Mouse (Mus musculus) G1E (cell line): ENCODE data around the gene Adk. TPM values are rescaled to one million over a fixed set of nuclear protein-coding genes. Genes with fewer than 3 reads are reported as not detected.

Experiments used
- ATAC-seq: 2 replicates; pipeline ENCODE4 v1.8.0; 2016; ENCODE audit warnings: mild to moderate bottlenecking; ENCODE audit not compliant: insufficient number of reproducible peaks, poor library complexity, low FRiP score, severe bottlenecking; ENCODE audit errors: extremely low read depth
- DNase-seq: peaks from one replicate; pipeline ENCODE4 v3.0.0; 2012; ENCODE audit warnings: low spot score
- H3K27me3 ChIP-seq: 2 replicates; pipeline ENCODE4 v1.6.1; 2012; ENCODE audit warnings: mild to moderate bottlenecking, low read length, inconsistent platforms; ENCODE audit not compliant: insufficient read depth
- H3K36me3 ChIP-seq: replicated peaks from 2 replicates; pipeline ENCODE3; 2012; ENCODE audit warnings: mild to moderate bottlenecking, inconsistent platforms
- H3K4me1 ChIP-seq: 2 replicates; pipeline ENCODE4 v1.6.1; 2012; ENCODE audit warnings: low read depth, low read length, inconsistent platforms, mixed read lengths; ENCODE audit not compliant: insufficient read depth
- H3K4me3 ChIP-seq: 2 replicates; pipeline ENCODE4 v1.5.1; 2012; ENCODE audit warnings: low read depth, mild to moderate bottlenecking, inconsistent platforms, low read length, moderate library complexity, mixed read lengths
- H3K9me3 ChIP-seq: replicated peaks from 2 replicates; pipeline ENCODE4 v1.6.1; 2012; ENCODE audit warnings: inconsistent platforms
- CTCF ChIP-seq: IDR thresholded peaks from 2 replicates; pipeline ENCODE4 v1.5.1; 2012; ENCODE audit warnings: low read depth, low read length, inconsistent platforms, mixed read lengths
- GATA1 ChIP-seq: IDR thresholded peaks from 2 replicates; pipeline ENCODE4 v1.6.1; 2012; ENCODE audit warnings: borderline replicate concordance, low read length, inconsistent platforms, mixed read lengths
- GATA2 ChIP-seq: IDR thresholded peaks from 2 replicates; pipeline ENCODE4 v1.6.1; 2012; ENCODE audit warnings: low read depth, low read length, inconsistent platforms, borderline replicate concordance
- POLR2AphosphoS5 ChIP-seq: IDR thresholded peaks from 2 replicates; pipeline ENCODE4 v1.6.1; 2012; ENCODE audit warnings: low read depth, low read length, inconsistent platforms; ENCODE audit not compliant: insufficient replicate concordance
- TAL1 ChIP-seq: conservative IDR thresholded peaks from 2 replicates; pipeline ENCODE4 v1.6.1; 2012; ENCODE audit warnings: low read depth, low read length, inconsistent platforms, mixed read lengths
- polyA plus RNA-seq: library from polyadenylated mRNA; stranded (reverse); fragments of >175 nt; gene quantifications from 2 replicates; pipeline ENCODE4 v1.2.3, GENCODE M21; 2012
- total RNA-seq, 2 experiments: library from RNA; stranded (forward) in 1 of 2; stranded (reverse) in 1 of 2; fragments of 200-1000 nt in 1 of 2; fragments of >200 nt in 1 of 2; fragmentation: Nextera tagmentation in 1 of 2; gene quantifications; 2 replicates each; pipeline ENCODE4 v1.2.3; 2014 to 2017

Gene Adk
- total and polyA plus RNA-seq, 3 experiments = 20.8 to 547 (median 489) TPM

- H3K9me3 ChIP-seq = no peaks in the 10 kb centered on the region
- no peaks in the 10 kb centered on the region for H3K4me1 ChIP-seq
- H3K36me3 ChIP-seq = peaks cover 84% of the 10 kb centered on the region
- TF ChIP-seq GATA2 (no peak), POLR2AphosphoS5 (no peak), CTCF (no peak), GATA1 (no peak), TAL1 (no peak)
- no peak overlapping the region for H3K4me3 ChIP-seq
- DNase-seq (no peak), ATAC-seq (no peak)
- H3K27me3 ChIP-seq = no peaks in the 10 kb centered on the region
Observed at GRCm38 (mm10) chr14:21440526-21440925, 388.2 kb downstream of the Adk start.

- no peaks in the 10 kb centered on the region for H3K9me3 ChIP-seq
Observed at GRCm38 (mm10) chr14:21441772-21442533, 389.6 kb downstream of the Adk start.

GRCm38 (mm10) chr14:21452581-21452980 lies 400.2 kb downstream of the Adk start:
- Histone ChIP-seq H3K27me3 (no peaks in the 10 kb centered on the region), H3K4me3 (no peak overlapping the region), H3K36me3 (peaks cover 55% of the 10 kb centered on the region), H3K9me3 (no peaks in the 10 kb centered on the region), H3K4me1 (no peaks in the 10 kb centered on the region)
- ATAC-seq = no peak
- no peak for DNase-seq
- no peak for TF ChIP-seq POLR2AphosphoS5
- no peak for TF ChIP-seq TAL1
- no peak for TF ChIP-seq CTCF

More at GRCm38 (mm10) chr14:21441772-21442533, 389.6 kb downstream of the Adk start:
- Histone ChIP-seq H3K27me3 (no peaks in the 10 kb centered on the region), H3K4me3 (no peak overlapping the region), H3K36me3 (peaks cover 85% of the 10 kb centered on the region), H3K4me1 (no peaks in the 10 kb centered on the region)
- ATAC-seq (no peak), DNase-seq (no peak)
- TF ChIP-seq GATA1 (no peak), CTCF (no peak), GATA2 (no peak), POLR2AphosphoS5 (no peak), TAL1 (no peak)

- no peak for ATAC-seq
- no peaks in the 10 kb centered on the region for H3K9me3 ChIP-seq
- no peak for DNase-seq
Observed at GRCm38 (mm10) chr14:21453896-21454295, 401.5 kb downstream of the Adk start.

GRCm38 (mm10) chr14:21455654-21456350 lies 403.4 kb downstream of the Adk start:
- no peak for TF ChIP-seq CTCF
- TF ChIP-seq TAL1 = no peak
- TF ChIP-seq POLR2AphosphoS5 = no peak
- no peak for TF ChIP-seq GATA1
- no peak for TF ChIP-seq GATA2
- Histone ChIP-seq H3K36me3 (peaks cover 30% of the 10 kb centered on the region), H3K4me3 (no peak overlapping the region), H3K9me3 (no peaks in the 10 kb centered on the region), H3K27me3 (peaks cover 5% of the 10 kb centered on the region; the same call in 1 of the 2 replicates), H3K4me1 (no peaks in the 10 kb centered on the region)
- ATAC-seq (no peak), DNase-seq (no peak)

More at GRCm38 (mm10) chr14:21453896-21454295, 401.5 kb downstream of the Adk start:
- TF ChIP-seq TAL1 (no peak), GATA2 (no peak), POLR2AphosphoS5 (no peak), CTCF (no peak), GATA1 (no peak)
- Histone ChIP-seq H3K4me1 (no peaks in the 10 kb centered on the region), H3K27me3 (peaks cover 2% of the 10 kb centered on the region; the same call in 1 of the 2 replicates), H3K36me3 (peaks cover 48% of the 10 kb centered on the region), H3K4me3 (no peak overlapping the region)

- peaks cover 5% of the 10 kb centered on the region; the same call in 1 of the 2 replicates for H3K27me3 ChIP-seq
- no peak for ATAC-seq
- TF ChIP-seq POLR2AphosphoS5 (no peak), TAL1 (no peak), GATA2 (no peak), GATA1 (no peak), CTCF (no peak)
Observed at GRCm38 (mm10) chr14:21456526-21456925, 404.2 kb downstream of the Adk start.

GRCm38 (mm10) chr14:21457876-21458275 lies 405.5 kb downstream of the Adk start:
- ATAC-seq (no peak), DNase-seq (no peak)
- Histone ChIP-seq H3K36me3 (peaks cover 12% of the 10 kb centered on the region), H3K4me1 (no peaks in the 10 kb centered on the region), H3K4me3 (no peak overlapping the region), H3K9me3 (no peaks in the 10 kb centered on the region), H3K27me3 (peaks cover 9% of the 10 kb centered on the region)
- TF ChIP-seq GATA1 (no peak), TAL1 (no peak), CTCF (no peak), POLR2AphosphoS5 (no peak), GATA2 (no peak)

More at GRCm38 (mm10) chr14:21456526-21456925, 404.2 kb downstream of the Adk start:
- no peak overlapping the region for H3K4me3 ChIP-seq
- no peaks in the 10 kb centered on the region for H3K4me1 ChIP-seq
- DNase-seq = no peak
- H3K9me3 ChIP-seq = no peaks in the 10 kb centered on the region
- H3K36me3 ChIP-seq = peaks cover 23% of the 10 kb centered on the region
